Mouse (Mus musculus): ENCODE measurements at regions not wholly inside any gene's neighbourhood (a gene's known extent, or its start where the extent isn't known, plus 50 kb on each side); places are given as distances from the start of the nearest gene placed in this dataset.

GRCm38 (mm10) chr14:72933598-72933997 is 115.3 kb downstream of the Cysltr2 start:
- no peak for DNase-seq (ENCODE audit: low read depth, low spot score)
- Histone ChIP-seq H3K4me1 (ENCODE audit: control insufficient read depth in 1 of 2, insufficient read depth in 2 of 2, low read length in 2 of 2) (no peaks in the 10 kb centered on the region), H3K9me3 (replicated peaks; ENCODE audit: insufficient read depth, low read length) (no peaks in the 10 kb centered on the region), H3K36me3 (ENCODE audit: control insufficient read depth in 1 of 2, insufficient read depth in 2 of 2, low read length in 2 of 2) (no peaks in the 10 kb centered on the region), H3K27ac (ENCODE audit: control insufficient read depth, low read depth, low read length) (no peak overlapping the region), H3K9ac (ENCODE audit: control insufficient read depth, low read depth, low read length, poor library complexity, severe bottlenecking) (no peak overlapping the region), H3K4me3 (ENCODE audit: control insufficient read depth in 1 of 2, insufficient read depth in 1 of 2, low read depth in 2 of 2, low read length in 2 of 2) (no peak overlapping the region), H3K79me2 (ENCODE audit: control insufficient read depth, insufficient read depth, low read length, poor library complexity) (no peaks in the 10 kb centered on the region), H3K27me3 (ENCODE audit: control insufficient read depth in 1 of 2, insufficient read depth in 2 of 2, low read length in 2 of 2) (peaks cover 2% of the 10 kb centered on the region in 2 experiments; a peak in 1 of 4 replicates)
- TF ChIP-seq ELF1 (IDR thresholded peaks at IDR 0.05; ENCODE audit: low read depth, low read length) (no peak), TAL1 (IDR thresholded peaks at IDR 0.05; ENCODE audit: low read length) (no peak), POLR2AphosphoS2 (IDR thresholded peaks at IDR 0.05; ENCODE audit: low read length) (no peak), TBP (IDR thresholded peaks at IDR 0.05; ENCODE audit: low read depth, low read length) (no peak), MYC (IDR thresholded peaks at IDR 0.05; ENCODE audit: low read depth, low read length) (no peak), CTCF (IDR thresholded peaks at IDR 0.05 in 2 of 3, conservative IDR thresholded peaks at IDR 0.05 in 1 of 3; ENCODE audit: control insufficient read depth in 1 of 3, insufficient read depth in 1 of 3, low read depth in 2 of 3, low read length in 3 of 3, poor library complexity in 1 of 3, severe bottlenecking in 1 of 3) (no peak), RAD21 (IDR thresholded peaks at IDR 0.05; ENCODE audit: low read depth, low read length) (no peak), SIN3A (IDR thresholded peaks at IDR 0.05; ENCODE audit: low read length) (no peak)

- H3K9ac ChIP-seq (ENCODE audit: control insufficient read depth, low read depth, low read length, poor library complexity, severe bottlenecking) = no peak overlapping the region
- no peak overlapping the region for H3K4me3 ChIP-seq (ENCODE audit: control insufficient read depth in 1 of 2, insufficient read depth in 1 of 2, low read depth in 2 of 2, low read length in 2 of 2)
Measured at GRCm38 (mm10) chr14:72932296-72932695, 116.6 kb downstream of the Cysltr2 start.

GRCm38 (mm10) chr14:72901171-72901926 is 147.6 kb downstream of the Cysltr2 start:
- H3K9me3 ChIP-seq (replicated peaks; ENCODE audit: insufficient read depth, low read length) = no peaks in the 10 kb centered on the region
- DNase-seq (ENCODE audit: low read depth, low spot score) = no peak
- no peaks in the 10 kb centered on the region for H3K79me2 ChIP-seq (ENCODE audit: control insufficient read depth, insufficient read depth, low read length, poor library complexity)
- H3K27ac ChIP-seq (ENCODE audit: control insufficient read depth, low read depth, low read length) = no peak overlapping the region
- TF ChIP-seq ZMIZ1 (IDR thresholded peaks at IDR 0.05; ENCODE audit: low read depth, low read length) = no peak
- TF ChIP-seq BHLHE40 (IDR thresholded peaks at IDR 0.05; ENCODE audit: borderline replicate concordance, low read depth, low read length) = no peak
- H3K27me3 ChIP-seq (ENCODE audit: control insufficient read depth in 1 of 2, insufficient read depth in 2 of 2, low read length in 2 of 2) = no peaks in the 10 kb centered on the region
- H3K4me3 ChIP-seq (ENCODE audit: control insufficient read depth in 1 of 2, insufficient read depth in 1 of 2, low read depth in 2 of 2, low read length in 2 of 2) = no peak overlapping the region
- no peaks in the 10 kb centered on the region for H3K36me3 ChIP-seq (ENCODE audit: control insufficient read depth in 1 of 2, insufficient read depth in 2 of 2, low read length in 2 of 2)
- no peaks in the 10 kb centered on the region for H3K4me1 ChIP-seq (ENCODE audit: control insufficient read depth in 1 of 2, insufficient read depth in 2 of 2, low read length in 2 of 2)
- no peak overlapping the region for H3K9ac ChIP-seq (ENCODE audit: control insufficient read depth, low read depth, low read length, poor library complexity, severe bottlenecking)

More at GRCm38 (mm10) chr14:72932296-72932695, 116.6 kb downstream of the Cysltr2 start:
- no peaks in the 10 kb centered on the region for H3K79me2 ChIP-seq (ENCODE audit: control insufficient read depth, insufficient read depth, low read length, poor library complexity)
- no peaks in the 10 kb centered on the region for H3K36me3 ChIP-seq (ENCODE audit: control insufficient read depth in 1 of 2, insufficient read depth in 2 of 2, low read length in 2 of 2)
- H3K9me3 ChIP-seq (replicated peaks; ENCODE audit: insufficient read depth, low read length) = no peaks in the 10 kb centered on the region
- no peak for DNase-seq (ENCODE audit: low read depth, low spot score)
- no peak for TF ChIP-seq TAL1 (IDR thresholded peaks at IDR 0.05; ENCODE audit: low read length)
- TF ChIP-seq USF2 (IDR thresholded peaks at IDR 0.05; ENCODE audit: borderline replicate concordance in 1 of 2, insufficient read depth in 1 of 2, low read depth in 1 of 2, low read length in 2 of 2) = no peak
- no peaks in the 10 kb centered on the region for H3K4me1 ChIP-seq (ENCODE audit: control insufficient read depth in 1 of 2, insufficient read depth in 2 of 2, low read length in 2 of 2)
- no peak overlapping the region for H3K27ac ChIP-seq (ENCODE audit: control insufficient read depth, low read depth, low read length)
- peaks cover 2% of the 10 kb centered on the region in 2 experiments; a peak in 1 of 4 replicates for H3K27me3 ChIP-seq (ENCODE audit: control insufficient read depth in 1 of 2, insufficient read depth in 2 of 2, low read length in 2 of 2)

All from MEL (cell line).